Mouse (Mus musculus): ENCODE results near the gene Tmed4.
A peak's percentile ranks its signal among the peaks of the same experiment; 100 is the strongest.
"Not testable (repeated sequence)": the region's sequence is repeated elsewhere in the genome, so short reads cannot be mapped to it uniquely, and the experiment has no call there.

Tmed4 gene

GRCm38 (mm10) chr11:6273607-6274006, 1.1 kb downstream of the Tmed4 start:
- no peak for DNase-seq (ENCODE audit: low read depth, low spot score)

GRCm38 (mm10) chr11:6267320-6268254, 7.1 kb downstream of the Tmed4 start, which contains the start of gene Ddx56:
TSS of gene Ddx56 (minus strand) at chr11:6267772.
- DNase-seq (ENCODE audit: low read depth, low spot score): peak; percentile 94

GRCm38 (mm10) chr11:6266621-6267020, 8.0 kb downstream of the Tmed4 start:
- DNase-seq (ENCODE audit: low read depth, low spot score): no peak

- peak; percentile 79 for DNase-seq (ENCODE audit: low read depth, low spot score)
Measured at GRCm38 (mm10) chr11:6261434-6262082, 13.1 kb downstream of the Tmed4 start.

- no peak for DNase-seq (ENCODE audit: low read depth, low spot score)
Measured at GRCm38 (mm10) chr11:6259413-6259812, 15.3 kb downstream of the Tmed4 start.

GRCm38 (mm10) chr11:6256490-6257072, 18.1 kb downstream of the Tmed4 start:
- no peak for DNase-seq (ENCODE audit: low read depth, low spot score)

- not testable (repeated sequence) for DNase-seq (ENCODE audit: low read depth, low spot score)
Measured at GRCm38 (mm10) chr11:6254602-6255001, 20.1 kb downstream of the Tmed4 start.

GRCm38 (mm10) chr11:6252824-6253223, 21.8 kb downstream of the Tmed4 start:
- no peak for DNase-seq (ENCODE audit: low read depth, low spot score)

GRCm38 (mm10) chr11:6252248-6252647, 22.4 kb downstream of the Tmed4 start:
- DNase-seq (ENCODE audit: low read depth, low spot score): no peak

GRCm38 (mm10) chr11:6244707-6245106, 30.0 kb downstream of the Tmed4 start:
- DNase-seq (ENCODE audit: low read depth, low spot score): no peak

GRCm38 (mm10) chr11:6233025-6233424, 41.6 kb downstream of the Tmed4 start:
- DNase-seq (ENCODE audit: low read depth, low spot score): no peak

- no peak for DNase-seq (ENCODE audit: low read depth, low spot score)
Measured at GRCm38 (mm10) chr11:6230012-6230411, 44.7 kb downstream of the Tmed4 start, which contains the start of gene Npc1l1. TSS of gene Npc1l1 (minus strand) at chr11:6230143.

- DNase-seq (ENCODE audit: low read depth, low spot score): no peak
Measured at GRCm38 (mm10) chr11:6224541-6225229, 50.0 kb downstream of the Tmed4 start.

GRCm38 (mm10) chr11:6222187-6222586, 52.5 kb downstream of the Tmed4 start:
- no peak for DNase-seq (ENCODE audit: low read depth, low spot score)
